Mouse (Mus musculus) heart, postnatal 0 days (tissue): ENCODE measurements at regions not wholly inside any gene's neighbourhood (a gene's known extent, or its start where the extent isn't known, plus 50 kb on each side); places are given as distances from the start of the nearest gene placed in this dataset.

ENCODE experiments used
- ATAC-seq: fragments of 200-750 bp; cut with Nextera tagmentation; 2 replicates; pipeline ENCODE4 v1.8.0; 2017; ENCODE audit warnings: low read depth, moderate number of reproducible peaks, moderate library complexity; ENCODE audit not compliant: insufficient read depth
- DNase-seq: peaks from one replicate; pipeline ENCODE4 v3.0.0-alpha.2; 2016; ENCODE audit warnings: low spot score
- H3K27ac ChIP-seq: fragments of 300-500 bp; sonication (generic); 2 replicates; pipeline ENCODE4 v1.5.1; 2014; ENCODE audit warnings: low read depth, mild to moderate bottlenecking
- H3K27me3 ChIP-seq: fragments of 300-500 bp; sonication (generic); 2 replicates; pipeline ENCODE4 v1.6.1; 2014; ENCODE audit warnings: low read length, mixed read lengths; ENCODE audit not compliant: control insufficient read depth, insufficient read depth
- H3K36me3 ChIP-seq: fragments of 300-500 bp; sonication (generic); replicated peaks from 2 replicates; pipeline ENCODE4 v1.6.1; 2014; ENCODE audit warnings: low read length, mixed read lengths; ENCODE audit not compliant: control insufficient read depth, insufficient read depth
- H3K4me1 ChIP-seq: fragments of 300-500 bp; sonication (generic); 2 replicates; pipeline ENCODE4 v1.6.1; 2014; ENCODE audit warnings: antibody characterized with exemption; ENCODE audit not compliant: control insufficient read depth, insufficient read depth
- H3K4me2 ChIP-seq: fragments of 300-500 bp; sonication (generic); 2 replicates; pipeline ENCODE4 v1.6.1; 2014; ENCODE audit warnings: low read depth, mild to moderate bottlenecking, low read length, moderate library complexity
- H3K4me3 ChIP-seq: fragments of 300-500 bp; sonication (generic); 2 replicates; pipeline ENCODE4 v1.5.1; 2014; ENCODE audit warnings: low read depth, low read length
- H3K9ac ChIP-seq: fragments of 300-500 bp; sonication (generic); replicated peaks from 2 replicates; pipeline ENCODE4 v1.6.1; 2014; ENCODE audit warnings: low read depth, low read length, mixed read lengths
- H3K9me3 ChIP-seq: fragments of 300-500 bp; sonication (generic); replicated peaks from 2 replicates; pipeline ENCODE4 v1.6.1; 2016; ENCODE audit warnings: low read length; ENCODE audit not compliant: control insufficient read depth
- CTCF ChIP-seq: IDR thresholded peaks from 2 replicates; pipeline ENCODE4 v1.5.1; 2016; ENCODE audit warnings: antibody characterized with exemption, control low read depth, low read depth
- EP300 ChIP-seq: IDR thresholded peaks from 2 replicates; pipeline ENCODE4 v1.6.1; 2016; ENCODE audit warnings: antibody characterized with exemption, low read depth
- WGBS: fragments of 180-500 bp; shearing (Covaris S2); extraction: QIAGEN DNeasy Blood & Tissue Kit; methylation state at CpG from one replicate; pipeline ENCODE4 v1.1.7; 2014; 5-methylcytosine and 5-hydroxymethylcytosine counted together

DNA sequence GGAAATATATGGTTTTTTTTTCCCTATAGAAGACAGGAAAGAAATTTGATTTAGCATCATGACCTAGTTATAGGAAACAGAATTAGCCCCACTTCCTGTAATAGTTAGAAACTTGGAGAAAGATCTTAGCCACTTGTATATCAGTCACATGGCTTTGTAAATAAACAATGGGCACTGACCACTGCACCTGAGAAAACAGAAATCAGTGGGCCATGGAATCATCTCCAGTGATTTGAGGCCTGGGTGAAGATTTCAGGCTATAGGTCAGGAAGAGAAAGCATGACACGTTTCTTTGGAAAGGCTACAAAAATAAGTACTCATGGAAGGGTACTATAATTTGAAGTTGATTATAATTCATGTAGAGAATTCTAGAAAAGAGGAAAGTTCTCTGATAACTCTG, 642.2 kb upstream of the Rag2 start:
- Histone ChIP-seq H3K9ac (no peak overlapping the region), H3K27ac (no peak overlapping the region), H3K4me3 (no peak overlapping the region), H3K36me3 (no peaks in the 10 kb centered on the region), H3K4me1 (no peaks in the 10 kb centered on the region), H3K4me2 (no peak overlapping the region), H3K27me3 (no peaks in the 10 kb centered on the region), H3K9me3 (no peaks in the 10 kb centered on the region)
- no peak for DNase-seq
- TF ChIP-seq EP300 (no peak), CTCF (no peak)
- no peak for ATAC-seq
- WGBS = 43% methylated on average over 1 of the region's 1 CpGs

DNA sequence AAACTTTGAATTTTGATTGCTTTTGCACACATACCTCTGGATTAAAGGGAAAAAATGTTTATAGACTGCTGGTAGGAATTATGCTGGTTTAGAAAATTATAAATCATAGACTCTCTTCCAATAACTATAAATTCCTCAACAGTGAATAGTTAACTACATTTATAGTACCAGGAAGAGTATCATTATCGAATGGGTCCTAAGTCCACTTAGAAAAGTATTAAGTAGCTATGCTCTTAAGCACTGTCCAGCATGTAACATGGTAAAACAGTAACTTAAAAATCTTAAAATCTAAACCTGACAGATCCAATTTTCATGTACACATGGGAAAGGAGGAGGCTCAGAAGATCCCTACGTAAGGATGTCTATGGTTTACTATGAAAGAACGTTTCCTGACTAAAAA, 609.2 kb upstream of the Rag2 start:
- no peak overlapping the region for H3K27ac ChIP-seq
- WGBS = 80% methylated on average over 3 of the region's 3 CpGs
- H3K4me1 ChIP-seq = no peaks in the 10 kb centered on the region
- H3K36me3 ChIP-seq = no peaks in the 10 kb centered on the region
- no peak for TF ChIP-seq EP300
- no peak for TF ChIP-seq CTCF
- no peak overlapping the region for H3K9ac ChIP-seq
- ATAC-seq (no peak), DNase-seq (no peak)
- H3K27me3 ChIP-seq = no peaks in the 10 kb centered on the region
- H3K9me3 ChIP-seq = no peaks in the 10 kb centered on the region
- H3K4me3 ChIP-seq = no peak overlapping the region
- no peak overlapping the region for H3K4me2 ChIP-seq

DNA sequence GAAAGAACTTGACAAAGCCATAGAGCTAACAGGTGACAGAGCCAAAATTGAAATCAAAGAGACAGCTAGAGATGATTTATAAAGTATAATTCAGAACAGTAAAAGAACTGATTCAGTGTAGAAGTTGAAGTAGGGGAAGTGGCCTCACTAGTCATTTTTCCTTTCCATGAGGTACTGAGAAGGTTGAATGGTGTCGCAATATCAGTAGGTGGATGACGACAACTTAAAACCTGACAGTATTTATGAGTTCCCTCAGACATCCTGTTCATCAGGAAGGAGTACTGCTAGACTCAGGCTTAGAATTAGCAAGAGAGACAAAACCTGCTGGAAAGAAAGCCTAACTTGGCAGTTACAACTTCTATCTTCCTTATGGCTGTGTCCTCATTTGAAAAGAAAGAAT, 605.1 kb upstream of the Rag2 start:
- 66% methylated on average over 2 of the region's 2 CpGs for WGBS
- Histone ChIP-seq H3K4me1 (no peaks in the 10 kb centered on the region), H3K9me3 (no peaks in the 10 kb centered on the region), H3K9ac (no peak overlapping the region), H3K27me3 (no peaks in the 10 kb centered on the region), H3K36me3 (no peaks in the 10 kb centered on the region), H3K27ac (no peak overlapping the region), H3K4me3 (no peak overlapping the region), H3K4me2 (no peak overlapping the region)
- TF ChIP-seq CTCF (no peak), EP300 (no peak)
- DNase-seq (no peak), ATAC-seq (no peak)

DNA sequence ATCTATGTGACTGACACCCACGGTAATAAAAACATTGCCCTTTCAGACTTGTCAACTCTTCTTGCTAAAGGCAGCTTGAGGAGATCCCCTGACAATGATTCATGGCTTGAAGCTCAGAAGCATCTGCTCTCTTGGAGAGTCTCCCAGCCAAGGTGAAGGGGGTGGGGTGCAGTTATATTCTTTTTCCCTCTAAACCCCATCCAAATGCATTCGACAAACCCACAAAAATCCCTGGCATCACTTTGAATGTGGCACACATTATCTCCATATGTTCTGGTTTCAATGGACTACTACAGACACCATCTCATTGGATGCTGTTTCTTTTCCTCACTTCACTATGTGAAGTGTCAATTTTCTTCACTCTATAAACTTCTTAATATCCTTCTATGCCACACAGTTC, 603.0 kb upstream of the Rag2 start:
- no peak overlapping the region for H3K27ac ChIP-seq
- H3K4me1 ChIP-seq = no peaks in the 10 kb centered on the region
- H3K9me3 ChIP-seq = no peaks in the 10 kb centered on the region
- no peaks in the 10 kb centered on the region for H3K27me3 ChIP-seq
- H3K4me2 ChIP-seq = no peak overlapping the region
- H3K36me3 ChIP-seq = no peaks in the 10 kb centered on the region
- no peak overlapping the region for H3K4me3 ChIP-seq
- TF ChIP-seq EP300 = no peak
- no peak for TF ChIP-seq CTCF
- no peak for DNase-seq
- no peak overlapping the region for H3K9ac ChIP-seq
- 77% methylated on average over 2 of the region's 2 CpGs for WGBS
- no peak for ATAC-seq

DNA sequence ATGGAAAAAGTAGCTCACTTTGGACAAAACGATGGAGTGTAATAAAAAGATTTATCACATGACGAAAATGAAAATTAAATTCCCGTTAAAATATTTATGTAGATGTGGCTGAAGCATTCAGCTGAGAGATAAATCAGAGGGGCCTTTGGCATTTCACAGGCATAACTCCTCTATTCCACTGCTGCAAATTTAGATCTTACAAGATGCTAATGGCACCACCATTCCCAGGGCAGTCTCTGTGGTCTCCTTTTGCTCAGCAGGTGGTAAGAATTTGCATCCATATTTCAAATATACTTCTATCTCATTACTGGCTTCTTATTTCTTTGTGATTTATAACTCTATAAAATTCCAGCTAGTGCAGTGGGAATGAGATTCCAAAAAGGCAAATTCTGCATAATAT, 581.5 kb upstream of the Rag2 start:
- DNase-seq = no peak
- Histone ChIP-seq H3K9me3 (no peaks in the 10 kb centered on the region), H3K4me2 (no peak overlapping the region), H3K36me3 (no peaks in the 10 kb centered on the region), H3K27me3 (no peaks in the 10 kb centered on the region), H3K27ac (no peak overlapping the region), H3K9ac (no peak overlapping the region), H3K4me3 (no peak overlapping the region), H3K4me1 (no peaks in the 10 kb centered on the region)
- 77% methylated on average over 3 of the region's 3 CpGs for WGBS
- TF ChIP-seq EP300 (no peak), CTCF (no peak)
- ATAC-seq = no peak

DNA sequence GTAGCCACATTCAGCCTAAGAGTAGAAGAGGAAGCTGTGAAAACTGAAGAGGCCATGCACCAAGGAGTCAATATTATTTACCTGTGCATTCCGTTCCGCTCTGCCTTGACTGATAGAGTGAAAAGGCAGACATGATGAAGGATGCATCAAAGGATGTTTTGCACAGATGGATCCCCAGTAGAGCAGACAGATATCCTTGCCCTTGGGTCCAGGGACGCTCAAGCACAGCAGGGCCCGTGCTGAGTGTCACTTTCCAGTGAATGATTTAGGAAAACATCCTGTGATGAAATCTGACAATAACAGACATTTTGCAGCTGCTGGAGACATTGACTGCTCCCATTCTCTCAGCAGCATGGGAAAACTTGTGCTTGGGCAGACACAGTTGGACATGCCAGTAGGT, 561.6 kb upstream of the Rag2 start:
- H3K27me3 ChIP-seq = no peaks in the 10 kb centered on the region
- H3K9me3 ChIP-seq = no peaks in the 10 kb centered on the region
- no peak overlapping the region for H3K4me3 ChIP-seq
- H3K9ac ChIP-seq = no peak overlapping the region
- H3K4me1 ChIP-seq = no peaks in the 10 kb centered on the region
- 60% methylated on average over 4 of the region's 4 CpGs for WGBS
- no peaks in the 10 kb centered on the region for H3K36me3 ChIP-seq
- DNase-seq = no peak
- H3K4me2 ChIP-seq = no peak overlapping the region
- TF ChIP-seq CTCF (no peak), EP300 (no peak)
- H3K27ac ChIP-seq = no peak overlapping the region
- ATAC-seq = no peak
